Mouse (Mus musculus): ENCODE measurements around the gene Gm20388.

DNA sequence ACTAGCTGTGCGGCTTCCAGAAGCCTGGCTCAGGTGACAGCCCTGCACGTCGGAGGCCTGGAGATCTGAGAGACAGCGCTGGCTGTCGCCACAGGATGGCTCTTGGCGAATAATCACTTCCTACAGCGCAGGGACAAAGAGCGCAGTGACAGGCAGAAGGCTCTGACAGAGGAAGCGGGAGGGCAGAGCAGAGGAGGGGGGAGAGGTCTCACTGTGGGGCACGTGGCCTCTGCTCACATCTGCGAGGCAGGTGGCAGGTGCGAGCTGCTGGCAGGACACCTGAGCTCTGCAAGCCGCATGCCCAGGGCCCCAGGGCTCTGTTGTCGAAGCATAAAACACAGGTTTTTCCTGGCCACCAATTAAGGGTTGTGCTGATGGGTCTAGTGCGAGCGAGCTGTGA is 396.5 kb downstream of the Gm20388 start:
- TF ChIP-seq CTCF (IDR thresholded peaks at IDR 0.05; ENCODE audit: low read depth, low read length) (no peak), TAL1 (conservative IDR thresholded peaks at IDR 0.05; ENCODE audit: low read depth, low read length) (no peak), GATA1 (IDR thresholded peaks at IDR 0.05; ENCODE audit: borderline replicate concordance, low read length) (no peak)

All from G1E (cell line).